Mouse (Mus musculus): ENCODE data around the gene Dtymk. TPM values are rescaled to one million over a fixed set of nuclear protein-coding genes. Genes with fewer than 3 reads are reported as not detected.
"Not testable (repeated sequence)": the region's sequence is repeated elsewhere in the genome, so short reads cannot be mapped to it uniquely, and the experiment has no call there.

The Dtymk gene
- total and polyA plus RNA-seq, 2 experiments from 2014 or later = 76.0 to 129 TPM

DNA sequence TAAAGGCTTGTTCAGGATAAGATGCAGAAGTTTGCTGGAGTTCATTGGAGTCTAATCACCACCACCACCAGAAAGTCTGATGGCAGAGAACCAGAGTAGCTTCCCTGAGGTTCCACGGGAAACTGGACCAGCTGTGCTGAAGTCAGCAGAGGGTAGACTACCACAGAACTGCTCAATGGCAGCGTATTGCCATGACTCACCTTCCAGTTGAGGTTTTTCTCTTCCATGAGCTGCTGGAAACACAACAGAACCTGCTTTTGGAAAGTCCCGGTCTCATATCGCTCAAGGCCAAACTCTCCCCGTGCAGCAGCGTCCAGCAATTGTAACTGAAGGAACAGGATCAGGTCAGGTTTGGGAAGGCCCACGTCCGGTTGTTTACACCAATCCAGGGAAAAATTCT is 7.2 kb downstream of the Dtymk start:
- H3K4me1 ChIP-seq (ENCODE audit: insufficient read depth, low read length) = no peaks in the 10 kb centered on the region
- no peaks in the 10 kb centered on the region for H3K9me3 ChIP-seq (ENCODE audit: low read length)
- peaks cover 30% of the 10 kb centered on the region for H3K36me3 ChIP-seq (ENCODE audit: insufficient read depth, low read length)
- no peak for TF ChIP-seq CTCF (IDR thresholded peaks at IDR 0.05; ENCODE audit: low read depth)
- H3K9ac ChIP-seq (replicated peaks; ENCODE audit: low read length) = no peak overlapping the region
- WGBS = 97% methylated on average over 8 of the region's 8 CpGs
- ATAC-seq (no peak), DNase-seq (ENCODE audit: low spot score) (no peak)
- no peaks in the 10 kb centered on the region for H3K27me3 ChIP-seq (ENCODE audit: insufficient read depth, low read length)
- H3K4me3 ChIP-seq (ENCODE audit: low read length) = no peak overlapping the region
- H3K4me2 ChIP-seq (ENCODE audit: low read depth, low read length) = no peak overlapping the region
- no peak overlapping the region for H3K27ac ChIP-seq

DNA sequence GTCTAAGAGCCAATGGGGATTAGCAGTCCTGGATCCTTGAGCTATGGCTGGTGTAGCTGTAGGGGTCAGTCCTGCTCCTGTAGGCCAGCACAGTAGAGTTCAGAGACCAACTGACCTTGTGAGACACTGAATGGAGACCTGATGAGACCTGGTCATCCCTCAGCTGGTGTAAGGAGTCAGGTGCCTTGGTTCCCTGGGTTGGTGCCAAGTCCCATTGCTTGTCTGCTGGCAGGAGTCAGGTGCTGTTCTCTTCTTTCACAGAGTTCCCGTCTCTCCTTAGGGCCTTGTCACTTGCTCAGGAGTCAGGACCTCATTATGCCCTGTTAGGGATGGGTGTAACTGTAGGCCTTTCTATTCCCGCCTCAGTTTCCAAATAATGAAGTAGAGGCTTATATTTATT is 14.8 kb downstream of the Dtymk start:
- no peak overlapping the region for H3K27ac ChIP-seq
- no peak overlapping the region for H3K9ac ChIP-seq (replicated peaks; ENCODE audit: low read length)
- WGBS = 85% methylated on average over 2 of the region's 2 CpGs
- H3K4me1 ChIP-seq (ENCODE audit: insufficient read depth, low read length) = no peaks in the 10 kb centered on the region
- H3K36me3 ChIP-seq (ENCODE audit: insufficient read depth, low read length) = peaks cover 55% of the 10 kb centered on the region
- no peak; the same call in 1 of the 2 replicates for ATAC-seq
- no peaks in the 10 kb centered on the region for H3K27me3 ChIP-seq (ENCODE audit: insufficient read depth, low read length)
- H3K9me3 ChIP-seq (ENCODE audit: low read length) = no peaks in the 10 kb centered on the region
- TF ChIP-seq CTCF (IDR thresholded peaks at IDR 0.05; ENCODE audit: low read depth) = no peak
- no peak overlapping the region for H3K4me3 ChIP-seq (ENCODE audit: low read length)
- DNase-seq (ENCODE audit: low spot score) = no peak
- H3K4me2 ChIP-seq (ENCODE audit: low read depth, low read length) = no peak overlapping the region

DNA sequence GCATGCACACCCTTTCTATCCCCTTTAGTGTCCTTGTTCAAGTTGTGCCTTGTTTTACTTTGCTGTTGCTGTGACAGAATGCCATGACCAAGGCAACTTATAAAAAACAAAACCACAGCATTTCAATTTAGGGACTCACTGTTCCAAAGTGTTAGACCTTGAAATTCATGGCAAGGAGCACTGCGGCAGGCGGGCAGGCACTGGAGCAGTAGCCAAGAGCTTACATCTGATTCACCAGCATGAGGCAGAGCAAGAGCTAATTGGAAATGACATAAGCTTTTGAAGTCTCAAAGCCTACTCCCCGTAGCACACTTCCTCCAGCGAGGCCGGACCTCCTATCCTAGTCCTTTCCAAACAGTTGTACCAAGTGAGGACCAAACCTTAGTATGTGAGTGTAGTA is 25.0 kb downstream of the Dtymk start:
- no peak overlapping the region for H3K9ac ChIP-seq (replicated peaks; ENCODE audit: low read length)
- no peak for TF ChIP-seq CTCF (IDR thresholded peaks at IDR 0.05; ENCODE audit: low read depth)
- H3K36me3 ChIP-seq (ENCODE audit: insufficient read depth, low read length) = peaks cover 60% of the 10 kb centered on the region
- H3K4me1 ChIP-seq (ENCODE audit: insufficient read depth, low read length) = no peaks in the 10 kb centered on the region
- no peak overlapping the region for H3K4me3 ChIP-seq (ENCODE audit: low read length)
- H3K9me3 ChIP-seq (ENCODE audit: low read length) = no peaks in the 10 kb centered on the region
- H3K4me2 ChIP-seq (ENCODE audit: low read depth, low read length) = no peak overlapping the region
- ATAC-seq = no peak
- no peak for DNase-seq (ENCODE audit: low spot score)
- WGBS = 92% methylated on average over 5 of the region's 5 CpGs
- no peak overlapping the region for H3K27ac ChIP-seq
- no peaks in the 10 kb centered on the region for H3K27me3 ChIP-seq (ENCODE audit: insufficient read depth, low read length)

DNA sequence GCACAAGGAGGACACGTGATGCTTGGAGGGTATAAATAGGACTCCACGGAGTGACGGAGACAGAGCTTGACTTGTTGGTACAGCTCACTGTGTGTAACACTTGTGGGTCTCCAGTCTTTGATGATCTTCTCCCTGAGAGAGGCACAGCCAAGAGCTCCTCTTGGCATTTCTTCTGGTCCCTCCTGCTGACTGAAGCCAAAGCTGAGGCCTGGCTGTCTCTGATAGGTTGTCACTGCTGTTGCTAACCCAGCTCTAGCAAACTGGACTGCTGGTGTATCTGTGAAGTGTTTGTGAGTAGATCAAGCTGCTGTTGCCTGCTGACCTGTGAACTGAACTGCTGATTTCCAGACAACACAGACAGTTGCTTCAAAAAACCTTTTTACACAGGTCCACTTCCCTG is 31.8 kb downstream of the Dtymk start:
- 95% methylated on average over 3 of the region's 3 CpGs for WGBS
- no peak for ATAC-seq
- H3K36me3 ChIP-seq (ENCODE audit: insufficient read depth, low read length) = peaks cover 25% of the 10 kb centered on the region; the same call in 1 of the 2 replicates

DNA sequence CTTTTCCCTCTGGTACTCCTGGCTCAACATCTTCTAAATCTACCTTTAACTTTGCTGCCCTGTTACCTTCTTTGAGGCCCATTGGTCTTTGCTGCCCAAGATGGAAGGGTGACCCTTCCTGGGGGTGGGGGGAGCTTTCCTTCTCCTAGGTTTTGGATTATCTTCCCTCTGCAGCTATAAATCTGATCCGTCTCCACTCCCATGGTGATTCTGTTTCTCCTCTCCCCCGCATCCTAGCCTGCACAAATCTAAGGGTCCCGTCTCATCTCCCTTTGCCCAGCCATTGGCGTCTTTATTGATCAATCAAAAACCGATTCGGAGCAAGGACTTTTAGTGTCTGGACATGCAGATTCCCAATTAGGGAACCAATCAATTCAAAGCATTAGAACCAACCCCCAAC is 34.1 kb downstream of the Dtymk start:
- WGBS = 97% methylated on average over 6 of the region's 6 CpGs
- no peak for DNase-seq (ENCODE audit: low spot score)
- Histone ChIP-seq H3K36me3 (ENCODE audit: insufficient read depth, low read length) (0 out of 2 replicates have a peak, but pooled peaks cover 9% of the 10 kb centered on the region), H3K9me3 (ENCODE audit: low read length) (no peaks in the 10 kb centered on the region), H3K27me3 (ENCODE audit: insufficient read depth, low read length) (no peaks in the 10 kb centered on the region), H3K27ac (no peak overlapping the region), H3K4me2 (ENCODE audit: low read depth, low read length) (no peak overlapping the region), H3K4me1 (ENCODE audit: insufficient read depth, low read length) (no peaks in the 10 kb centered on the region), H3K4me3 (ENCODE audit: low read length) (no peak overlapping the region), H3K9ac (replicated peaks; ENCODE audit: low read length) (no peak overlapping the region)
- no peak for TF ChIP-seq CTCF (IDR thresholded peaks at IDR 0.05; ENCODE audit: low read depth)
- ATAC-seq = no peak

More for the DNA sequence above, 31.8 kb downstream of the Dtymk start:
- Histone ChIP-seq H3K27me3 (ENCODE audit: insufficient read depth, low read length) (no peaks in the 10 kb centered on the region), H3K4me2 (ENCODE audit: low read depth, low read length) (no peak overlapping the region), H3K9ac (replicated peaks; ENCODE audit: low read length) (no peak overlapping the region), H3K27ac (no peak overlapping the region), H3K4me1 (ENCODE audit: insufficient read depth, low read length) (no peaks in the 10 kb centered on the region), H3K9me3 (ENCODE audit: low read length) (no peaks in the 10 kb centered on the region), H3K4me3 (ENCODE audit: low read length) (no peak overlapping the region)
- no peak for DNase-seq (ENCODE audit: low spot score)
- TF ChIP-seq CTCF (IDR thresholded peaks at IDR 0.05; ENCODE audit: low read depth) = no peak

DNA sequence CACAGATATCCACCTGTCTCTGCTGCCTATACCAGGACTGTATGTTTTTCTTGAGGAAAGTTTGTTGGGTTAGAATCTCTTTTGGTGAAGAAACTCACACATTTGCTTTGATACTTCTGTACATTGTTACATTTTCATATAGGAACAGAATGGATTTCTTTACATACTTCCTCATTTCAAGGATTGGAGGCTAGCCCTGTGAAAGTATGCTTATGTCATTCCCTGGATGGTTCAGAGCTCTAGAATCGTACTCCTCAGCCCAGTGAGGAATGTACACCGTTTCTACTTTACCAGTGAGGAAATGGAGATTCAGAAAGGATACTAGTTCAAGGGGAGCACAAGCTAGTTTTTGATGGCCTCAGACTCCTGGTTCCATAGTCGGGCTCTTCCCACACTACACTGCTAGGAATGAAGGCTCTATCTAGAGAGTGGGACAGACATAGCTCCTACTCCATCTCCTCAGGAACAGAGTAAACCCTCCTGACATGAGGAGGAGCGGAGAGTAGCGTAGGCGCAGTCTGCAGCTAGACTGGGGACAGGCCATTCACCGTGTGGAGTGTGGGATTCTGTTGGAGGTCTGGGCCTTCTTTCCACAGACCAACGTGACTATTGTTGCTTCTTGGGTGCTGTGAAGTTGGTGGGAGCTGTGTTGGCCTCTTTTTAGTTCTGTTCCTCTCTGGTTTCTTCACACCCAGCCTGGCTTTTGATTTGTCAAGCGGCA is 36.7 kb downstream of the Dtymk start:
- Histone ChIP-seq H3K4me2 (ENCODE audit: low read depth, low read length) (no peak overlapping the region), H3K4me1 (ENCODE audit: insufficient read depth, low read length) (no peaks in the 10 kb centered on the region), H3K9ac (replicated peaks; ENCODE audit: low read length) (no peak overlapping the region), H3K9me3 (ENCODE audit: low read length) (no peaks in the 10 kb centered on the region), H3K27me3 (ENCODE audit: insufficient read depth, low read length) (no peaks in the 10 kb centered on the region), H3K36me3 (ENCODE audit: insufficient read depth, low read length) (0 out of 2 replicates have a peak, but pooled peaks cover 5% of the 10 kb centered on the region), H3K4me3 (ENCODE audit: low read length) (no peak overlapping the region), H3K27ac (no peak overlapping the region)
- WGBS = 92% methylated on average over 9 of the region's 9 CpGs
- TF ChIP-seq CTCF (IDR thresholded peaks at IDR 0.05; ENCODE audit: low read depth) = no peak
- DNase-seq (ENCODE audit: low spot score) (no peak), ATAC-seq (no peak)

DNA sequence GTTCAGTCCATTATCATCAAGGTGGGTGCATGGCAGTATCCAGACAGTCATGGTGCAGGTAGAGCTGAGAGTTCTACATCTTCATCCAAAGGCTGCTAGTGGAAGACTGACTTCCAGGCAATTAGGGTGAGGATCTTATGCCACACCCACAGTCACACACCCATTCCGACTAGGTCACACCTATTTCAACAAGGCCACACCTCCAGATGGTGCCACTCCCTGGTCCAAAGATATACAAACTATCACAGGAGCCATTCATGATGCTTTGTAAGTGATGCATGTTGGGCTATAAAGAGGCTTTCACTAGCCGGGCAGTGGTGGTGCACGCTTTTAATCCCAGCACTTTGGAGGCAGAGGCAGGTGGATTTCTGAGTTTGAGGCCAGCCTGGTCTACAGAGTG is 38.2 kb downstream of the Dtymk start:
- ATAC-seq; H3K9ac ChIP-seq (replicated peaks; ENCODE audit: low read length); H3K4me2 ChIP-seq (ENCODE audit: low read depth, low read length); DNase-seq (ENCODE audit: low spot score); H3K4me1 ChIP-seq (ENCODE audit: insufficient read depth, low read length); H3K4me3 ChIP-seq (ENCODE audit: low read length); H3K36me3 ChIP-seq (ENCODE audit: insufficient read depth, low read length); H3K27ac ChIP-seq; H3K27me3 ChIP-seq (ENCODE audit: insufficient read depth, low read length); H3K9me3 ChIP-seq (ENCODE audit: low read length): not testable (repeated sequence)
- 91% methylated on average over 3 of the region's 3 CpGs for WGBS
